Mouse (Mus musculus): ENCODE data around the gene BC003965.

Gene BC003965

GRCm38 (mm10) chr17:25184129-25184691 lies at the start of gene BC003965:
Gene BC003965, plus strand, starts transcription at chr17:25184554.
- peak; percentile 98 for DNase-seq

DNA sequence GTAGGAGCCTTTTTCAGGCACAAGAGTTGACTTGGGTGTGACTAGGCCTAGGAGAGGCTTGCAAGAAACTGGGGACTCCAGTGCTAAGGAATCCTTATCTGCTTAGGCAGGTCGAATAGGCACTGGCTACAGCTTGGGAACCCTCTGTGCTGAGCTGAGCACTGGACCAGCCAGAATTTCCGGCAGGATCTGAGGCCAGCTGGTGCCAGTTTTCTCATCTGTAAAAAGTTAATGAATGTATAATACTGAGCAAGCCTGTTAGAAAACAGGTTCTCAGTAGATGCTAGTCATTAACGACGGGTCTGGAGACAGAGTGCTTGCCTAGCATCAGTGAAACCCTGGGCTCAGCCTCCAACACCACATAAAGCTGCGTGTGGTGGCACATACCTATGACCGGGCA lies 48.7 kb upstream of the BC003965 start:
- DNase-seq, result no peak

GRCm38 (mm10) chr17:25138803-25139202 lies 45.6 kb upstream of the BC003965 start:
- DNase-seq, result no peak

GRCm38 (mm10) chr17:25139960-25140359 lies 44.4 kb upstream of the BC003965 start:
- DNase-seq, result no peak

DNA sequence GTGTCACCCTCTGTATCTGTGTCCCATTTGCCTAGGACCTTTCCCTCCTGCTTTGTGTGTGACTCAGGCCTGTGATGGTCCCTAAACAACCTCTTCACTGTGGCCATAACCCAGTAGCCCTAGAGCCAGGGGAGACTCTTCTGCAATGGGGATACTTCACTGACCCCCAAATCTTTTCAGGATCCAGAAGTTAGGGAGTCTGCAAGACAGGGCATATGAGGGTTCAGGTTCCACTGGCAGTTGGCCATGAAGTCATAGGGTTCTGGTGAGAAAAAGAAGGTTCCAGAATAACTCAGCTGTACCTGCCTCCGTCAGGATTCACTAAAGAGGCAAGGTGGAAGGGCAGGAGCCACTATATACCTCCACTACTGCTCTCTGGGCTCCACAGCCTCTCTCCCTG lies 22.2 kb upstream of the BC003965 start, which contains the start of gene Ccdc154:
Gene Ccdc154, plus strand, starts transcription at position 301 of the 400 bp plus-strand sequence.
- DNase-seq, result no peak

DNA sequence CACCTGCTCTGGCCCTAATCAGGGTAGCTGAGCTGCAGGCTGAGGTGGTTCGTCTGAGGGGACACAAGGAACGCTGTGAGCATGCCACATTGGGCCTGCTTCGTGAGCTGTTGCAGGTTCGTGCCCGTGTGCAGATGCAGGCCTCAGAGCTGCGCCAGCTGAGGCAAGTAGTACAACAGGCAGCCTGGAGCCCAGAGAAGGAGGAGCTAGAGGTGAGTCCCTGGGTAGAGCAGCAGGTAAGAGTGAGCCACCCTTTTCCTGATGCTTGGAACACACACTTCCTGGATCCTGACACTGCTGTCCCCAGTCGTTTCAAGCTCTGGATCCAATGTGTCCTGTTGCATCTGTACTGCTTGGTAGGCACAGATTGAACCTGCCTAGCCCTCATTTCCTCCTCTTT lies 21.0 kb upstream of the BC003965 start:
- DNase-seq, result no peak

DNA sequence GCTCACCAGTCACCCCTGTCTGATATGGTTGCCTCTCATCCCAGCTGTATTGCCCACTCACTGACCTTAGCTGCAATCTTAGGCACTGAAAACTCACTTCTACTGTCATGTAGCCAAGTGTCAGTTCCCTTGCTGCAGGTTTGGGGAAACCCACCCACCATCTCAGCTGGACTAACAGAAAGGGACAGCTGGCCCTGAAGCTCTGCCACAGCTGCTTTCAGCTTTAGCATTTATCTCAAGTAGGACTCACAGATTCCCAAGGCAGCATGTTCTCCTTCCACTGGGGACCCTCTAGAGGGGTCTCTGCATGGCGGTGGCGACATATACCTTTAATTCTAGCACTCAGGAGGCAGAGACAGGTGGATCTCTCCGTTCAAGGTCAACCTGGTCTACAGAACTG lies 19.6 kb upstream of the BC003965 start:
- DNase-seq, result no peak

DNA sequence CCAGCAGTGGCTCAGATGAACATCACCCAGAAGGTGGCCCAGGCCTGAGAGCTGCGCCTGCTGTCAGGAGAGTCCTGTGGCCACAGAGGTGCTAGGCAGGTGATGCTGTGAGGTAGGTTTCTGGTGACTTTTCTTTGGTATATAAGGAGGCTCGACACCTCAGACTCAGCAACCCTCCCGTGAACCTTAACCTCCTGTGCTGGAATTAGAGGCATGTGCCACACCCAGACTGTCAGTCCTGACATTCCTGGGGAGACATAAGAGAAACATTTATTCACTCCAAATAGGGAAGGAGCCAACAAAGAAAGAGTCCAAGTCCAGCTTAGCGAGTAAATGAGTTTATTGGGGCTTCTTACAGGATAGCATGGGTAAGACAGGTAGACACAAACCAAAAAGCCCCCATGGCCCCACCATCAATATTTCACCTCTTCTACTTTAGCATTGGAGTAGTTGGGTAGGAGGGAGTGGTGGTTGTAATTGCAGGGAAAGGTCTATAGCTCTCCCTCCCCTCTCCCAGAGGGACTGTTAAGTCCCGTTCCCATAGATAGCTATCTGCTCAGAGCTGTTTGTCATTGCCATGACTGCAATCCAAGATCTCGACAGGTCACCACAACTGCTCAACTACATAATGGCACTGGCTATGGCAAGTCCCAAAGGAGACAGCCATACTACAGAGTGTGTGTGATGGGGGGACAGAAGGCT lies 18.2 kb upstream of the BC003965 start:
- no peak for DNase-seq

- no peak for DNase-seq
Observed at GRCm38 (mm10) chr17:25169706-25170105, 14.6 kb upstream of the BC003965 start.

- no peak for DNase-seq
Observed at GRCm38 (mm10) chr17:25172558-25172957, 11.8 kb upstream of the BC003965 start.

DNA sequence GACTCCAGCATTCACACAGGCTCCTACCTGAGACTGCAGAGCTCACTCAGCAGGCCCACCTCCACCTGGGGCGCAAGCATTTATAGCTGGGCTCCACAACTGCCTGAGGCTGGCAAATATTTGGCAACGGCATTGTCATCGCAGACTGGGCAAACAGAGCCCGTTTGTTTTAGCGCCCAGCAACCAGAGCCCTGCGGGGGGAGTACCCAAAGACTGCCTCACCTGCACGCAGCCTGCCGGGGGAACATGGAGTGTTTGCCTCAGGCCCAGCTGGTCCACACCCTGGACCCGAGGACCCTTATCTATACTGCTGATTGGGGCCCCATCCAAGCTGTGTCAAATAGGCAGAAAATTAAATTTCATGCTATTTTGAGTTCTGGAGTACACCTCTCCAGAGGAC lies 8.9 kb upstream of the BC003965 start, which contains the start of gene Gm38655:
Gene Gm38655, minus strand, starts transcription at position 61 of the 400 bp plus-strand sequence.
- DNase-seq, result no peak

DNA sequence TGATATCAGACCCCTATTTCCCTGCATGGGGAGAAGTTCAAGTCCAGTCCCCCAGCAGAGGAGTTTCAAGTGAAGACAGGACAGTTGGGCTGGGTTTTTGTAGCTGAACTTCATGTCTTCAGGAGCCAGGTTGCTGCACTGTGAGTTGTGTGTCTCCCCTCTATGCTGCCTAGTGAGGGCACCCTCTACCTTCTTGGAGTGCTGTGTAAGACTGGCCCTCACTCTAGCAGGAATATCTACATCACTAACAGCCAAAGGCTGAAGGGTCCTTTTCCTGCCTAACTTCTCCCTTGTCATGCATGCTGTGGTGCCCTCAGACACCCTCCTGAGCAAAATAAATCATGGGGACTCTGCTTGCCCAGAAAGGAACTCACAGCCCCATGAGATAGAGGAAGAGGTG lies 1.1 kb upstream of the BC003965 start:
- DNase-seq, result no peak

DNA sequence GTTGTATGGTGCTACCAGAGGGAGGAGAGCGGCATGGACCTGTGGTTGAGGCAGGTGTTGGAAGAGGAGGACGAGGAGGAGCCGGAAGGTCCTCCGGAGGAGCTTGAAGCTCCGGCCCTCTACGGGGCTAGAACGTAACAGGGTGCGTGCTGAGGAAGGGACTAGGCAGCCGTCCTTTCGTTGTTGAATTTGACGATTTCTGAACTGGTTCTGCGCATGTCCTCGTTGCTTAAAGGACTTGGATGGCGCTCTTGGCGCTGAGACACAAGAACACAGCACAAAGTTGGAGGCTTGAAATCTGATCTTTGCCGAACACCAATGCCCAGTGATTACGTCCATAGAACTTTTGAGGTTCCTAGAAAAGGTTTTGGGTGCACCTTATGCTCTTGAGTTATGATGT lies 607 bp downstream of the BC003965 start:
- DNase-seq, result no peak

DNA sequence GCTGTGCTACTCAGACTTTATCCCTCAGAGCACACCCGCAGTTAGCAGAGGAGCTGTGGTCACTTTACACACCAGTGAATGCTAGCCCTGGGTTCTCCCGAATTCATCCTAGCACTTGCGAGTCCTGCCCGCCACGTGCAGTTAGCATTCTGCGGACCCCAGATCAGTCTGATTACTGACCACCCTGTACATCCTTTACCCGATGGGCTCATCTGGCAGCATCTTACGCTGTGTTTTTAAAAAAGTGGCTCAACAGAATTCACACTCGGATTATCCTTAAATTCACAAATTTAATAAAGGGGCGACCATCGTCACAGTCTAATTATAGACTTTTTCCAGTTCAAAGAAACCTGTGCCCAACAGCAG lies 3.4 kb downstream of the BC003965 start:
- DNase-seq, result no peak

- peak; percentile 71 for DNase-seq
Observed at GRCm38 (mm10) chr17:25188150-25189031, 4.0 kb downstream of the BC003965 start, which contains the start of gene Unkl. Gene Unkl, plus strand, starts transcription at chr17:25188397.

DNA sequence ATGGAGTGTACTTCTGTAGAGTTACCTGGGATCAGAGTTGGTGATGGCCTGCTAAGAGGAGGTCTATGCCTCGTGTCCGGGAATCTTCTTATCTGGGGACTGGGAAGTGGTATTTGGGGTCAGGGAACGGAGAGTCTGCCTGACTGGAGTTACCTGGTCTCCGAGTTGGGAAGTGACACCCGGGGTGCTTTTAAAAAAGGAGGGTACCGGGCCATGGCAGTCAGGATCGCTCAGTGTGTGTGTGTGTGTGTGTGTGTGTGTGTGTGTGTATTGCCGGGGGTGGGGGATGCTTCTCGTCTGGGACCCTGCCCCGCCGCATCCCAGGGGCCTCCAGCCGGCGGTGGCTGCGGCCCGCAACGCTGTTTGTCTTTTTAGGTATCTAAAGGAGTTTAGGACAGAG lies 4.7 kb downstream of the BC003965 start:
- no peak for DNase-seq

DNA sequence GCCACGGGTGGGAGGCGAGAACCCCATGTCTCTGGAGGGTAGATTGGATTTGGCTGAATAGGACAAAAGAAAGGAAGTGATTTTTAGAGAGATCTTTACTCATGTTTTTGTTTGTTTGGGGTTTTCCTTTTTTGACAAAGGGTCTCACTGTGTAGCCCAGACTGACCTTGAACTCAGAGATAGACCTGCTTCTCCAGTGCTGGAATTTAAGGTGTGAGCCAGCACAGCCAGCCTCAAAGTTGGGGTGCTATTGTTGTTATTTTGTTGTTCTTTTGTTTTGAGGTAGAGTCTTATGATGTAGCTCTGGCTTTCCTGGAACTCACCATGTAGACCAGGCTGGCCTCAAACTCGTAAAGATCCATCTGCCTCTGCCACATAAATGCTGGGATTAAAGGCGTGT lies 18.0 kb downstream of the BC003965 start:
- no peak for DNase-seq

DNA sequence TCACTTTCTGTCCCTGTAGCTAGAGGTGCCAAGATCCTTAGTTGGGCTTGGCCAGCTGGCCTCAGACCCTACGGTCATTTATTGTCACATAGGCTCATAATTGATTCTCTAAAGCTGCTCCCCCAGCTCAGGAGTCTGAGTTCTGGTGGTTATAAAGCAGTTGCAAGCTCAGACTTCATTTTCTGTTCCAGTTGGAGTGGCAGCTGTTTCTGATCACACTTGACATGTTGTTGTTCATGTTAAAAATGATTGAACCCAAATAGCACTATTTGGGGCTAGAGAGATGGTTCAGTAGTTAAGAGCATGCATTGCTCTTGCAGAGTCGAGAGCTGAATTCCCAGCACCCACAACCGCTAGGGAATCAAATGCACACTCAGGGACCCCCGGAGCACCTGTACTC lies 25.7 kb downstream of the BC003965 start:
- DNase-seq, result no peak

DNA sequence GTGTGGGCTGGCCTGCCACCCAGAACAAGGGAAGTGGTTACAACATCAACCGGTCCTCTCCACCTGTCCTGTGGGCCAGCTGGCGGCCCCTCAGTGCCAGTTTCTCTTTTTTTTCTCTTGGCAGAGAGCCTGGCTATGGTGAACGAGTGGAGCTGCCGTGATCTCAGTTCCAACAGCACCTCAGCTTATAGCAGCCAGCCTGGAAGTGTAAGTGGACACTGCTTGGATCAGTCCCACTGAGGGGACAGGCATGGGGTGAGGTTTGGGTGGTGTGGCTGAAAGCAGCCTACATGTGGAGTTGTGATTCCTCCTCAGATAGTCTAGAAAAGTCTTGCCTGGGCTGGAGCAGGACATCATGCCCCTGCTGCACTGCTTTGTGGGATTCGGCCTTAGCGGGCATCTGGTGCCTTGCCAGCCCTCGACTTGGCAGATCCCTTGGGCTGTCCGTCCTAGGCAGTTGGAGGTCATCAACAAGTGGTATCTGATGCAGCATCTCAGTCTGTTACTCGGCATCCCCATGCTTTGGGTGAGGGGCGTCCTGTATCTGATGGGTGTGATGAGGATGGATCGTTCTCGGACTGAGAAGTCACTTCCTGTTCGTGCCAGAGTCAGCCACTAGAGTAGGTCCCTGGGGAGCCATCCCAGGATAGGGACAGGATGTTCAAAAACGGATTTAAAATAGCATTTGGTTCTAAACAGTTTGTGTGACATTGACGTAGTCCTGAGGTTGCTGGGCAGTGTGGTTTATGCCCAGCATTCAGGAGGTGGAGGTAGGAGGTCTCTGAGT lies 26.5 kb downstream of the BC003965 start:
- DNase-seq, result no peak

DNA sequence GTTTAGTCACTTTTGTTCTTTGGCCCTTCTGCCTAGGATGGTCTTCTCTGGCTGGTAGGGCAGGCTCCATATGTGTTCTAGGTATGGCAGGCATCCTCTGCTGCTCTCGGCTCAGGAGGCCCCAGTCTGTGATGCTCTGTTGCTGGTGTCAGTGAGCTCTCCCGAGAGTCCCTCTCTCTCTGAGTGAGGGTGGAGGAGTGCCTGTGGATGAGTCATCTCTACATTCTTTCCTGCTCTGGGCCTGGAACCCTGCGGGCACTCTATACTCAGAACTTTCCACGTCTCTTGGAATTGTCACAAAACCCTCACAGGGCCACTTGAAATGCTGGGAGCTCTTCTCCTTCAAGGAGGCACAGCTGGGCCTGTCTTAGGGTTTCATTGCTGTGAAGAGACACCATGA lies 27.4 kb downstream of the BC003965 start:
- no peak for DNase-seq

- DNase-seq, result no peak
Observed at GRCm38 (mm10) chr17:25215431-25215830, 31.1 kb downstream of the BC003965 start.

DNA sequence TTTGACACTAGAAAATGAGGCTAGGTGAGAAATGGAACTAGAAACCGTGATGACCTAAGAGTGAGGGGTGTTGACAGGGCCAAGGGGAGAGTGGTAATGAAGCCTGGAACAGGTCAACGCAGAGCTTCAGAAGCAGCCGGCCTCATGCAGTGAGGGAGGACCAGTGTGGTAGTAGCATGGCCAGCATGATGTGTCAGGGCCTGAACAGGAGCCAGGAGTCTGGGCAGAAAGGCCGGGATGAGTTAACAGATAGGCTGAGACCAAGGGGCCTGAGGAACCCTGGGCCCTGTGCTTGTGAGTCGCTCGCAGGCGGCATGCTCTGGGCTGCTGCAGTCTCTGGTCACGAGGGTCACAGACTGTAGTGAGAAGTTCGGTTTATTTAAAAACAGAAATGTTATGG lies 34.6 kb downstream of the BC003965 start:
- DNase-seq, result no peak

All from right cerebral cortex, postnatal 25 days (tissue).